Mouse (Mus musculus) left cerebral cortex, postnatal 4 days (tissue): ENCODE results near the gene Zbtb2. TPM values are rescaled to one million over a fixed set of nuclear protein-coding genes. Genes with fewer than 3 reads are reported as not detected.
"Not testable (repeated sequence)": the region's sequence is repeated elsewhere in the genome, so short reads cannot be mapped to it uniquely, and the experiment has no call there.

Experiments used
- DNase-seq: peaks from one replicate; pipeline ENCODE4 v3.0.0-alpha.2; 2022
- intact Hi-C: fragments of 180-260 bp; cut with DNase I; formaldehyde crosslinking; loops from one replicate; pipeline ENCODE4 v1.15.1; 2025
- total RNA-seq, 2 experiments: library from RNA; stranded (reverse); gene quantifications; 2 replicates each; pipeline ENCODE4 v1.2.3; 2021

The Zbtb2 gene
- total RNA-seq, result 10 to 100 TPM; 13.7 to 14.3 TPM

DNA sequence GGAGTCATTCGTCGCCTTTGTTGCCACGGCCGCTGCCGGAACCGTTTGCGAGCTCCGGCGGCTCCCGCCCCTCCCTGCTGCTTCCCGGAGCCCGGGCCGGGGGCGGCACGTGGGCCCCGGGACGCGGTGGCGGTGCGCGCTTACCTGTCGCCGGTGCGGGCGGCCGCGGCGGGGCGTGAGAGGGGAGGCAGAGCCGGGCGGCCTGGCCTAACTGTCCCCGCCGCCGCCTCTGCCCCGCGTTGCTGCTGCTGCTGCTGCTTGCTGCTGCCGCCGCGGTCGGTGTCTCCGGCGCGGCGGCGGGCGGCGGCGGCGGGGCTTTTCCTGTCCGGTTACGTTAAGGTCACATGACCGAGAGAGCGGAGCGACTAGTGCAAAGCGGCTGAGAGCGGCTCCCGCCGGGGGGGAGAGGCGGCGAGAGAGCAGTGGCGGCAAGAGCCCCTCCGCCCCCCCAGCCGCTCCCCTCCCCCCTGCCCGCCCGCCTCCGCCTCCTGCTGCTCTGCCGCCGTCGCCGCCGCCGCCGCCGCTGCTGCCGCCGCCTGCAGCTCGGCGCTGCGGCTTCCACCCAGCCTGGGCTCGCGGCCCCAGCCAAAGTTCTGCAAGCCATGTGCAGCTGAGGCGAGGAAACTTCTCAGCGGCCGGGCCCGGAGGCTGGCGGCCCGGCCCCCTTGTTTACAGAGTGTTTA lies at the start of gene Zbtb2:
Gene Zbtb2 (minus strand): TSS at position 408 of the 683 bp plus-strand sequence.
- intact Hi-C loops, result no loop called here
- peak; percentile 78 for DNase-seq

DNA sequence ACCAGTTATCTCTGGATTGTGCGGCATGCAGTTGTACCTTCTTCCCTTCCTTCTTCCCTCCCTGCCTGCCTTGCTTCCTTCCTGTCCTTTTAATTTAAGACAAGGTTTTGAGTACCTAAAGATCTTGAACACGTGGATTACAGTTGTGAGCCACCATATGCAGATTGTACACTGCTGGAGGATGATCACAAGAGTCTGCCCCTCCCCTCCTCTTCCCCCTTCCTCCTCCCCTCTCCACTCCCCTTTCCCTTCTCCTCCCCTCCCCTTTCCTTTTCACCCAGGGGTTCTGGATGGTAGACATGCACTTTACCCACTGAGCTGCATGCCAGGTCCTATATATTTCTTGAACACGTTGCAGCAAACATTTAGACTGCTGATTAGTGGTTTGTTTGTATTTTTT lies 47.5 kb upstream of the Zbtb2 start:
- intact Hi-C loops, result no loop called here

DNA sequence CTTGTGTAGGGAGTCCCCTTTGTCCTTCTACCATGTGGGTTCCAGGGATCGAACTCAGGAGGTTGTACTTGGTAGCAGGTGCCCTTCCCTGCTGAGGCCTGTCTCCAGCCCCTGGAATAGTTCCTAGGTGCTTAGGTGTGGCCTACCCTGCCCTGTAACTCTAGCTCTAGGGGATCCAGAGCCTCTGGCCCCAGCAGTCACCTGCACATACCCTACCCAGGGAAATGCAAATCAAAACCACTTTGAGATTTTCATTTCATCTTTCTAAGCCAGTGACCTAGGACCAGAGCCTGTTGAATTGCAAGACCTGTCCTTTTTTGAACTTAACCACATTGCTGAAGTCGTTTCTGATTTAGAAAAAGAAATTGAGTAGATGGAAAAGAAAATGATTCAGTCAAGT lies 46.0 kb upstream of the Zbtb2 start:
- intact Hi-C loops, DNase-seq: not testable (repeated sequence)

More for the DNA sequence above, 47.5 kb upstream of the Zbtb2 start:
- no peak for DNase-seq

DNA sequence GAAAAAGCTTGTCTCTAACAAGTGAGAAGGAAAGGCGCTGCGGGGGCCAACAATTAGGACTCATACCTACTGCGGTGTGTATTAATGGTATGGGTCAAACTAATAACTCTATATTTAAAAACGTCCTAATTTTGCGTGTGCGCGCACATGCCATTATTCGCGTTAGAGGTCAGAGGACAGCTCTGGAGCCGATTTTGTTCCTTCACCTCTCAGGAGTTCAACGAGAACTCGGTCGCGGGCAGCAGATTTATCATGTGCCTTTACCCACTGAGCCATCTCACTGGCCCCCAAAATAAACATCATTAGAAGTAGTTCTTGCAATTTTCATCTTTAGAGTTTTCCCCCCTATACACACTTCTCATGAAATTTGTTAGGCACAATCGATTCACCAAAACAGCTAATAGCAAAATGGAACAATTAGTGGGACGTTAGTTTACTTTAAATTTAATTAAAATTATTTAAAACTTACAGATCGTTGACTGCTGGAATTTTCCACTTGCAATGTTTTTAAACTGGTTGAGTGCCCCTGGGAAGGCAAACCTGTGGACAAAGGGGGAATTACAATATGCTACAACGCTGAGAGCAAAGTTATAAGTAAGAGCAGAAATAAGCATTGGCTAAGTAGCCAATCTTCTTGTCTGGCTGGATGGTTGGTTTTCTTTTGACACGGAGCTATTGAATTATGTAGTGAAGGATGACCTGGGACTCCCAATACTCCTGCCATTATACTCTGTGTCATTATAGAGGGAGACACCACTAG lies 45.3 kb upstream of the Zbtb2 start:
- no peak for DNase-seq
- intact Hi-C loops, result no loop called here

DNA sequence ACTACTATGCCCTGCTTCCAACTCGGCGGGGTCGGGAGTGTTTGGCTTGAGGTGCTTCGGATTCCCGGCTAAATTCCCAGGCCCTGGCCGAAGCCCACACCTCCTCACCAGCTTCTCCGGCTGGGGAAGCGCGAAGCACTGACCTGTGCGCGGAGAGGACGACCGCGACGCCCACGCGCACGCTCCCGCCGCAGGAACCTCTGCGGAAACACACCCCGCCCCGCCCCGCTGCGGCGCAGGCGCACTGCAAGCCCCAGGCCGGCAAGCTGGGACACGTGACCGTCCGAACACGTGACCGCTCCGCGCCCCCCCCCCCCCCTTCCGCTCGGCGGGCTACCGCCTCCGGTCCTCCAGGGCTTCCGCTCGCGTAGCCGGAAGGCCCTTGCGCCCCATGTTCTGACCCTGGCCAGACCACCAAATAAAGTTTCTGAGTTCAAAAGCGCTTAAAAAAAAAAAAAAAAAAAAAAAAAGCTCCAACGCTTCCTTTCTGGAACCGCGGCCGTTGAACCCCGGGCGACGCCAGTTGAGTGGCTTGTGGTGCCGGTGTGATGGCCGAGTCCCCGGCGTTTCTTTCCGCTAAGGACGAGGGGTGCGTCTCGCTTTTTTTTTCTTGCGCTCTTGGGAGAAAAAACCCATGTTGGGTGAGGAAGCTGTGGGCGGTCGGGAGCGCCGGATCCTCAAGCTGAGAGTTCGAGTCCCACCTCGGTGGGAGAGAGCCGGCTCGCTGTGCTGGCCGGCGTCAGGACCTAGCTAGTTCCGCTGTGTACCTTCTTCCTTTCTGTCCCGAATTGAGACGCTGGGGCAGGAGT lies 44.4 kb upstream of the Zbtb2 start, which contains the start of the genes Rmnd1 and Armt1:
Gene Rmnd1 (minus strand): TSS at position 266 of the 809 bp plus-strand sequence.
Gene Armt1 (plus strand): TSS at position 345 of the 809 bp plus-strand sequence.
- intact Hi-C loops, result no loop called here
- DNase-seq, result peak; percentile 96

DNA sequence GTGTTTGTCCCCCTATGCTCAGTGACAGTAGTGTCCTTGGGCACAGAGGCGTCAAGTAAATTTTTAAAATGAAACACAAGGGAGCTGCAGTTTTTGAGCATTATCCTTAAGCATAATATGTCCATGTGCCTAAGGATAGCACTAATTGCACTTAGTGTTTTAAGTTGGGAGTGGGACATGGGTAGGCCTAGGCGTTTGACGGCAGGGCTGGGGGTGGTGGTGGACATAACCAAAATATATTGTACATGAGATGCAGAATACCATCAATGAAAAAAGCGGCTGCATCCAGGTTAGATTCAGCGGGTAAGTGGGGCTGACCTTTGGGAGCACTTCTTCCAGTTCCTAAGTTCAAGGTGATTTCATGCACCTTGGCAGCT lies 43.8 kb upstream of the Zbtb2 start:
- no peak for DNase-seq
- intact Hi-C loops, result no loop called here

DNA sequence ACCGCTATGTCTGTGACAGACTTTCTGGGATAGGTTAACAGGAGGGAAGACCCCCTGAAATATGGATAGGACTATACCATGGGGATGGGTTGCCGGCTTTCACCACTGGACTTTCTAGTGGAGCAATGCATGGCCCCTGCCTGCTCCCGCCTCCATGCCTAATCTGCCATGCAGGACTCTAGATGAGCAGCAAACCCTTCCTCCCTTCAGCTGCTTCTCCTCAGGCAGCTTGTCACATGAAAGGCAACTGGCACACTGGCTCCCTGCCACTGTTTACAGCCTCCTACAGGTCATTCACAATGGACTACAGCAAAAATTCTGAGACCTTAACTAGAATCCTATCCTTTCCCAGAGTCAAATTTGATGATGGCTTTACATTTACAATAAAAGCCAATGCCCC lies 42.9 kb upstream of the Zbtb2 start:
- peak; percentile 55 for DNase-seq
- intact Hi-C loops, result no loop called here

DNA sequence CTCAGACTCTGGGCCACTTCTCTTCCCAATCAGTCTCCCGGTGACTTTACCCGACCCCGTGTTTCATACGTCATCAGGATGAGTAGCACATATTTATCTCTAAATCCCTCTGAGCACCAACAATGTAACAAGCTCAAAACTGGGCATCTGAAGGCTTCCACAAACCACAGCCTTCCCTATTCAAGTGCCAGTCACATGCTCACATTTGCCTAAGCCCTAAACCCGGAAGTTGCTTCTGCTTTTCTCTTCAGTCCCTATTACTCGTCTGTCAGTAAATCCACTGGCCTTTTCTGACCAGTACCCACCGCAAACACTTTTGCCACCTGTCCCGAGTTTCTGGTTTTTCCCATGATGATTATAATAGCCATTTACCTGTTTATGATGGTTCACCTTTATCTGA lies 42.5 kb upstream of the Zbtb2 start:
- intact Hi-C loops, result no loop called here
- DNase-seq, result no peak

DNA sequence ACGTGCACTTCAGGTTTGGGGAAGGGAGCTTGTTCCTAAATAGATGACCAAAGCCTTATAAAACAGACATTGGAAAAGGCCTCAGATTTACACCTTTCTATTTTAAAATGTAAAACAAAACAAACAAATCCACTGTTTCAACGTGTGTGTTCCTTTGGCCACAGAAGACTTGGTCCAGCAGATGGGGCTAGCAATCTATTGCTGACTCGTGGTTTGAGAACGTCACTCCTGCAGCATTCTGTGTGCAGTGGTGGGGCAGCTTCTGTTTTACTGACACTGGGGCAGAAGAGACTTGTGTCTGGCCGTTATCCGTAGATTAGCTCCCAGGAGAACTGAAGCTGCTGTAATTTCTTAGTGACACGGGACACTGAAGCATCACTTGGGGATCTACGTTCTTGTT lies 37.3 kb upstream of the Zbtb2 start:
- intact Hi-C loops, result no loop called here
- no peak for DNase-seq

DNA sequence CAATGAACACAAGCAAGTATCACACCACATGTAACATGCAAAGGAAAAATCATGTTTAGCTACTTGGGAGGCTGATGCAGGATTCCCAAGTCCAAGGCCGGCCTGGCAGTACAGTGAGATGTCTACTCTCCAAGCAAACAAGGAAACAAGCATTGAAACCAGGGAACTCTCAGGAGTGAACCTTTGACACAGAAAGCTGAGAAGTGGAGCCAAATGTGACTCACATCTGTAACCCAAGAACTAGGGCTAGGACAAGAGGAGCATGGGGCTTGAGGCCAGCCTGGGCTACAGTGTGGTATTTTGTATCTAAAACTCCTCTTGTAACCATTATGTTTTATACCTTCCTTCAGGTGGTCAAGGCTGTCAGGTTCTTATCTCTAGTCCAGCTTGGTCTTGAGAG lies 19.3 kb upstream of the Zbtb2 start:
- intact Hi-C loops, result loop anchor here (5.0 kb wide), 1 partner anchor 755 kb away; no protein-coding TSS in a partner anchor
- DNase-seq, result no peak

DNA sequence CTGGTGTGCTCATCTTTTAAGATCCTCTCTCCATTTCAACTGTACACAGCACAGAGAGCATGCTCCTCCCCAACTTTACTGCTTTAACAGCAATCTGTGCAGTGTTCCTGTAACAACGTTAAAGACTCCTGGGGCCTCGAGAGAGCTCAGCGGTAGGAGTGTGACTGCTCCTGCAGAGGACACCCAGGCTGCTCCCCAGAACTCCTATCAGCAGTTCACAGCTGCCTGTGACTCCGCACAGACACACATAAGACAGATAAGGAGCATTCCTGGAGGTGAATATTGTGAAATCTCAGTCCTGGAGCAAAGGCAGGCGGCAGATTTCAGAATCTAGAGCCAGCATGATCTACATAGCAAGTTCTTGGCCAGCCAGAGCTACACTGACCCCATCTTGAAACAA lies 17.6 kb upstream of the Zbtb2 start:
- intact Hi-C loops, result loop anchor here (5.0 kb wide), 1 partner anchor 757 kb away; no protein-coding TSS in a partner anchor
- no peak for DNase-seq

DNA sequence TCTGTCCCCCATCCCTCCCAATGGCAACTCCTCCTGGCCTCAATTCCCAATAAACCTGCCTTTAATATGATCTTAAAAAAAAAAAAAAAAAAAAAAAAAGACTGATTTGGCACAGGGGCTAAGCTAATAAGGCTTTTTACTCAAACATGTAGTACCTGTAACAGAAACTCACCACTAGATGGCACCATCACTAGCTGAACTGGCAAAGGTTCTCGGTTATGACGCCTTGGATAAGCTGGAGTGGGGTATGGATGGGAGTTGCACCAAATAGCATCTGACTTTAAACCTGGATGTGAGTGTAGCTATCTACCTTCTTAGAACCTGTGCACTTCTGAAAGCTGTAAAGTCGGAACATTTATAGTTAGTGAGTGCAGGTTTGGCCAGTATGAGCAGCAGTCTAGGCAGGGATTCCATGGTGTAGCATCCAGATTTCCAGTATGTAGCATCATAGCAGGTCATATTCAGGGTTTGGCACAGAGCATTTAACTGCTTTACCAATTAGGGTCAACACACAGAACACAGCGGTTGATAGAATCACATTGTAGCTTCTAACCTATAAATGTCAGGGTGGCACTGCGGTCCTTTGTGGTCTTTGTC lies 17.1 kb upstream of the Zbtb2 start:
- DNase-seq, result peak; percentile 29
- intact Hi-C loops, result loop anchor here (5.0 kb wide), 1 partner anchor 757 kb away; no protein-coding TSS in a partner anchor

DNA sequence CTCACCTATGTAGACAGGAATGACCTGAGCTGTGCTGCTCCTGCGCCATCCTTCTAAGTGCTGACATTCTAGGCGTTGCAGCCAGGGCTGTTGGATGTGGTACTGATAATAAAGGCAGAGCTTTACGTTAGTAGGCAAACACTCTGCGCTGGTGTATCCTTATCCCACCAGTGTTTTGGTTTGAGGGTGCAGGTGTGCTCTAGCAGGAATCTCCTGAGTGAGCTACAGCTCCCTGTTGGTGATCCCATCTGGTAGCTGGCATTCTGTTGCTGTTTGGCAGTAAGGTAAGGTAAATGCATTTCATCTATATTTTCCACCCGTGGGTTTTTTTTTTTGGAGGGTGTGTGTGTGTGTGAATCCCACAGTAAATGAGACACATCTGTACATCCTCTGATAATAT lies 10.2 kb upstream of the Zbtb2 start:
- intact Hi-C loops, result no loop called here
- no peak for DNase-seq

DNA sequence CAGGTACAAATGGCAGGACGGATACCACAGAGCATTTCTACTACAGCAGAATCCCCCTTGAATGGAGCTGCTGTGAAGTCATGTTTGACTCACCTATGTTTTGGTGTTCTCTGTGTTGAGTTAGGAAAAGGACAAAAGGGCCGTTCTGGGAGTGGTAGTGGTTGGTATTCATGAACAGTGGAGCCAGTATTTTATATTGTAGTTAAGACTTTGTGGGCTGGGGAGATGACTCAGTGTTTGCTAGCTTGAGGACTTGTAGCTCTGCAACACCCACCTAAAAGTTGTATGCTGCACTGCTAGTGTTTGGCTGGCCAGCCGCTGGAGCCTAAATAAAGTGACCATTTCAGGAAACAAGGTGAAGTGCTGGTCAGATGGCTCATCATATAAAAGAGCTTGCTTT lies 7.4 kb upstream of the Zbtb2 start:
- DNase-seq, result no peak
- intact Hi-C loops, result no loop called here

DNA sequence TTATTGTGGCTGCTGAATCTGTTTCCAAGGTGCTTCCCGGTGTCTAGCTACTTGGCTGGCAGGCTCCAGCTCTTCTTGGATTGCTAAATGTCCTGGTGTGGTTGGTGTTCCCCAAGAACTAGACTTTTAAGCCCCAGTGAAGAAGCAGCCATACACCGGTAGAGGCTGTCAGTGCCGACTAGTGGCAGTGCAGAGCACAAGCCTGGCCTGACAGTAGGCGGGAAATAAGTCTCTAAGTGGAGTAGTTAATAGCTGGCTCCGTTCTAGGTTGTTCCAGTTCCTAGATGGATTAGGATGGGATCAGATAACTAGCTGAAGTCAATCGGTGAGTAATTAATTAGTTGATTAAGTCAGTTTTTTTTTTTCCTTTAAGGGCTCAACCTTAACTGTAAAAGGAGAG lies 3.9 kb upstream of the Zbtb2 start:
- intact Hi-C loops, result no loop called here
- peak; percentile 15 for DNase-seq

DNA sequence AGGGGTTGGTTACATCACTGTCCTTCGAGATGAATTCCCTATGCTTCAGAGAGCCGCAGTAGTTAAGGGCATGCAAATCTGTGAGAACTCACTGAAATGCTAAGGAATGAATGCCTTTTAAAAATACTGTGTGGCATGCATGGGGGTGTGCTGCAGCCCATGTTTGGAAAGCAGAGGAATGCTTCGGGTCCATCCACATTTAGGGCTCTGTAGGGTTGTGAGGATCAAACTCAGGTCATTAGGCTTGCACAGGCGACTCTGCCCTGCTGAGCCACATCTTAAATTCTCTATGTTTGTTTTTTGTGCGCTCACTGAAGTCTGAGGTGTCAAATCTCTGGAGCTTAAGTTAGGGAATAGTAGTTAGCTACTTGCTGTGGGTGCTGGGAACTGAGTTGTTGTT lies 3.2 kb upstream of the Zbtb2 start:
- intact Hi-C loops, result no loop called here
- DNase-seq, result no peak

DNA sequence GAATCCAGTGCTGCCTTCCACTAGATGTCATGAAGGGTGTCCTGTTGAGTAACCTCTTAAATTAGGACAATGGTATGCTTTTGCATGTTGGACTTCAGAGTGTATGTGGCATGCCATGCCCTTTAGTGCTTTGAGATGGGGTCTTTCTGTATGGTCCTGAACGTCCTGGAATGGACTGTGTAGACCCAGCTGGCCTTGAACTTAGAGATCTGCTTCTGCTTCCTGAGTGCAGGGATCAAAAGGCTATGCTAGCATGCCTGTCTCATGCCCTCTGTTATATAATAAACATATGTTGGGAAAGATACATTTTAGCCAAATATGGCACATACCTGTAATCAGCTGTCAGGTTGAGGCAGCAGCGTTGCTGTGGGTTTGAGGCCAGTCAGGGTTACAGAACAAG lies 2.6 kb upstream of the Zbtb2 start:
- intact Hi-C loops, result no loop called here
- no peak for DNase-seq

DNA sequence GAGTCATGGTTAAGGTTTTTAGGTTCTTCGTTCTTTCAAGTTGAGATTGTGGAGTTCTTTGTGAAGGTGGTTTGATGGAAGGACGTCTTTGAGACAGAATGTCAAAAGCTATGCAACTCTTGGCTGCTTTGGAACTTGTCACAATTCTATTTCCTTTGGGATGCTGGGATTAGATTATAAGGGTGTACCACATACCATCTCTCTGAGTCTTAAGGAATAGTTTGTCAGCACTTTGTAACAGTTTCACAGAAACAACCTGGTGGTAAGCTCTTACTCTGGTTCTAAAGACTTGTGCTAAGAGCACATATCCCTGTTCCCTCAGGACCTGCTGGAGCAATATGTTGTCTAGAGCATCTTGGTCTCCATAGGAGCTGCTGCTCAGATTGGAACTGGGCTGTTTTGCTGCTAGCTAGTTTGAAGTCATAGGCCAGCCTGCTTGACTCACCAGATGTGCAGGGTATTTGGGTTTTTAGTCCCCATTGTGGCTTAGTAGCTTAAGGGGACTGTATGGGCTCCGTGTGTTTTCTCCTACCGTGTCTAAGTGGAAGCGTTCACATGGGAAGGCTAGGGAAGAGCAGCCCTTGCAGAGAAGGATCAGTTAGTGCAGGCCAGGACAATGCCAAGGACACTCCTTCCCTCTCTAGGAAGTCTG lies 1.7 kb upstream of the Zbtb2 start:
- intact Hi-C loops, result no loop called here
- DNase-seq, result no peak

DNA sequence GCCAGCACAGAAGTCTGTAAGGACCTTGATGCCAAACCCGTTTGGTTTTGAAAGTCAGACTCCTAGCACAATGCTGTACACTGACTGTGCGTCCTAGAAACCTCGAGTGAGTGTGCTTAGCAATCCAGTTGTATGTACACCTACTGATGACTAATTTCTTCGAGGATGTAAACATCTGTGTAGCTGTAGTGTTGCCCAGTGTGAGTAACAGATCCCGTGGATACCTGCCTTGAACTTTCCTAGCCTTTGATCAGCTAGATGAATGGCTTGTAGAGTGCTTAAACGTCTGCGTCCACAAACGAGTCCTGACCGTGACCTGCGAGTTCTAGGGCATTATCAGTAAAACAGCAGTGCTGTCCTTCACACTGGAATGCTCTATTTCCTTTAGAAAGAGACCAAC lies 1.1 kb upstream of the Zbtb2 start:
- intact Hi-C loops, result no loop called here
- DNase-seq, result no peak

DNA sequence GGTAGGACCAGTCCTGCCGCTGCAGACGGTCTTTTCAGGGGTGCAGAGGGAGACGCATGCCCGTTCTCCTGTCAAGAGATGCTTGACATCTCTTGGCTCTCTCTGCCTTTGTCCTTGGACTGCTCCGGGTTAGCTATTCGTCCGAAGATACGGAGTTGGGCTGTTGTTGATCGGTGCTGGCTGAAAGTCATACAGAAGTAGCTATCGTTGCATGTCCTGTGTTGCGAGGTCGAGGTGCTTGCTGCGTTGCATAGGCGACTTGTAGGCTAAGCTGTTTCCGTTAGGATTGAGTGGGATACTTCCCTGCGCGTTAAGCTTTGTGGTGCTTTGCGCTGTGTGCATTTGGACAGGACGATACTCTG lies 457 bp upstream of the Zbtb2 start:
- intact Hi-C loops, result no loop called here
- no peak for DNase-seq
